Mouse (Mus musculus): ENCODE results near the gene Gm10718.
"Not testable (repeated sequence)": the region's sequence is repeated elsewhere in the genome, so short reads cannot be mapped to it uniquely, and the experiment has no call there.

Gm10718 gene

GRCm38 (mm10) chr9:3018944-3019343 lies 4.4 kb upstream of the Gm10718 start:
- not testable (repeated sequence) for H3K36me3 ChIP-seq (ENCODE audit: control insufficient read depth, insufficient read depth, low read length, poor library complexity, severe bottlenecking); H3K27me3 ChIP-seq (ENCODE audit: control insufficient read depth, insufficient read depth, low read length, poor library complexity, severe bottlenecking); DNase-seq (ENCODE audit: low read depth, low spot score)

GRCm38 (mm10) chr9:3019835-3020727 lies 3.3 kb upstream of the Gm10718 start:
- not testable (repeated sequence) for H3K36me3 ChIP-seq (ENCODE audit: control insufficient read depth, insufficient read depth, low read length, poor library complexity, severe bottlenecking); DNase-seq (ENCODE audit: low read depth, low spot score); H3K27me3 ChIP-seq (ENCODE audit: control insufficient read depth, insufficient read depth, low read length, poor library complexity, severe bottlenecking)

DNA sequence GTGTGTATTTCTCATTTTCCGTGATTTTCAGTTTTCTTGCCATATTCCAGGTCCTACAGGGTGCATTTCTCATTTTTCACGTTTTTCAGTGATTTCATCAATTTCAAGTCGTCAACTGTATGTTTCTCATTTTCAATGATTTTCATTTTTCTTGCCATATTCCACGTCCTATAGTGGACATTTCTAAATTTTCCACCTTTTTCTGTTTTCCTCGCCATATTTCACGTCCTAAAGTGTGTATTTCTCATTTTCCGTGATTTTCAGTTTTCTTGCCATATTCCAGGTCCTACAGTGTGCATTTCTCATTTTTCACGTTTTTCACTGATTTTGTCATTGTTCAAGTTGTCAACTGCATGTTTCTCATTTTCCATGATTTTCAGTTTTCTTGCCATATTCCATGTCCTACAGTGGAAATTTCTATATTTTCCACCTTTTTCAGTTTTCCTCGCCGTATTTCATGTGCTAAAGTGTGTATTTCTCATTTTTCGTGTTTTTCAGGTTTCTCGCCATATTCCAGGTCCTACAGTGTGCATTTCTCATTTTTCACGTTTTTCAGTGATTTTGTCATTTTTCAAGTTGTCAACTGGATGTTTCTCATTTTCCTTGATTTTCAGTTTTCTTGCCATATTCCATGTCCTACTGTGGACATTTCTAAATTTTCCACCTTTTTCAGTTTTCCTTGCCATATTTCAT lies 885 bp upstream of the Gm10718 start:
- H3K36me3 ChIP-seq (ENCODE audit: control insufficient read depth, insufficient read depth, low read length, poor library complexity, severe bottlenecking); H3K27me3 ChIP-seq (ENCODE audit: control insufficient read depth, insufficient read depth, low read length, poor library complexity, severe bottlenecking): not testable (repeated sequence)
- peak; percentile 41 for DNase-seq (ENCODE audit: low read depth, low spot score)

GRCm38 (mm10) chr9:3023985-3024648 lies 770 bp downstream of the Gm10718 start:
- not testable (repeated sequence) for H3K27me3 ChIP-seq (ENCODE audit: control insufficient read depth, insufficient read depth, low read length, poor library complexity, severe bottlenecking); H3K36me3 ChIP-seq (ENCODE audit: control insufficient read depth, insufficient read depth, low read length, poor library complexity, severe bottlenecking); DNase-seq (ENCODE audit: low read depth, low spot score)

DNA sequence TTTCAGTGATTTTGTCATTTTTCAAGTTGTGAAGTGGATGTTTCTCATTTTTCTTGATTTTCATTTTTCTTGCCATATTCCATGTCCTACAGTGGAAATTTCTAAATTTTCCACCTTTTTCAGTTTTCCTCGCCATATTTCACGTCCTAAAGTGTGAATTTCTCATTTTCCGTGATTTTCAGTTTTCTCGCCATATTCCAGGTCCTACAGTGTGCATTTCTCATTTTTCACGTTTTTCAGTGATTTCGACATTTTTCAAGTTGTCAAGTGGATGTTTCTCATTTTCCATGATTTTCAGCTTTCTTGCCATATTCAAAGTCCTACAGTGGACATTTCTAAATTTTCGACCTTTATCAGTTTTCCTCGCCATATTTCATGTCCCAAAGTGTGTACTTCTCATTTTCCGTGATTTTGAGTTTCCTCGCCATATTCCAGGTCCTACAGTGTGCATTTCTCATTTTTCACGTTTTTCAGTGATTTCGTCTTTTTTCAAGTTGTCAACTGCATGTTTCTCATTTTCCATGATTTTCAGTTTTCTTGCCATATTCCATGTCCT lies 1.6 kb downstream of the Gm10718 start, which contains the start of gene Gm10717:
TSS of gene Gm10717 (plus strand) at position 506 of the 556 bp plus-strand sequence.
- not testable (repeated sequence) for H3K36me3 ChIP-seq (ENCODE audit: control insufficient read depth, insufficient read depth, low read length, poor library complexity, severe bottlenecking); DNase-seq (ENCODE audit: low read depth, low spot score); H3K27me3 ChIP-seq (ENCODE audit: control insufficient read depth, insufficient read depth, low read length, poor library complexity, severe bottlenecking)

- DNase-seq (ENCODE audit: low read depth, low spot score); H3K36me3 ChIP-seq (ENCODE audit: control insufficient read depth, insufficient read depth, low read length, poor library complexity, severe bottlenecking); H3K27me3 ChIP-seq (ENCODE audit: control insufficient read depth, insufficient read depth, low read length, poor library complexity, severe bottlenecking): not testable (repeated sequence)
Observed at GRCm38 (mm10) chr9:3025653-3026052, 2.3 kb downstream of the Gm10718 start.

- not testable (repeated sequence) for H3K27me3 ChIP-seq (ENCODE audit: control insufficient read depth, insufficient read depth, low read length, poor library complexity, severe bottlenecking); H3K36me3 ChIP-seq (ENCODE audit: control insufficient read depth, insufficient read depth, low read length, poor library complexity, severe bottlenecking); DNase-seq (ENCODE audit: low read depth, low spot score)
Observed at GRCm38 (mm10) chr9:3026136-3026535, 2.8 kb downstream of the Gm10718 start.

- H3K27me3 ChIP-seq (ENCODE audit: control insufficient read depth, insufficient read depth, low read length, poor library complexity, severe bottlenecking); H3K36me3 ChIP-seq (ENCODE audit: control insufficient read depth, insufficient read depth, low read length, poor library complexity, severe bottlenecking); DNase-seq (ENCODE audit: low read depth, low spot score): not testable (repeated sequence)
Observed at GRCm38 (mm10) chr9:3026741-3027140, 3.4 kb downstream of the Gm10718 start.

GRCm38 (mm10) chr9:3027200-3027599 lies 3.9 kb downstream of the Gm10718 start:
- peak; percentile 58 for DNase-seq (ENCODE audit: low read depth, low spot score)
- not testable (repeated sequence) for H3K36me3 ChIP-seq (ENCODE audit: control insufficient read depth, insufficient read depth, low read length, poor library complexity, severe bottlenecking); H3K27me3 ChIP-seq (ENCODE audit: control insufficient read depth, insufficient read depth, low read length, poor library complexity, severe bottlenecking)

DNA sequence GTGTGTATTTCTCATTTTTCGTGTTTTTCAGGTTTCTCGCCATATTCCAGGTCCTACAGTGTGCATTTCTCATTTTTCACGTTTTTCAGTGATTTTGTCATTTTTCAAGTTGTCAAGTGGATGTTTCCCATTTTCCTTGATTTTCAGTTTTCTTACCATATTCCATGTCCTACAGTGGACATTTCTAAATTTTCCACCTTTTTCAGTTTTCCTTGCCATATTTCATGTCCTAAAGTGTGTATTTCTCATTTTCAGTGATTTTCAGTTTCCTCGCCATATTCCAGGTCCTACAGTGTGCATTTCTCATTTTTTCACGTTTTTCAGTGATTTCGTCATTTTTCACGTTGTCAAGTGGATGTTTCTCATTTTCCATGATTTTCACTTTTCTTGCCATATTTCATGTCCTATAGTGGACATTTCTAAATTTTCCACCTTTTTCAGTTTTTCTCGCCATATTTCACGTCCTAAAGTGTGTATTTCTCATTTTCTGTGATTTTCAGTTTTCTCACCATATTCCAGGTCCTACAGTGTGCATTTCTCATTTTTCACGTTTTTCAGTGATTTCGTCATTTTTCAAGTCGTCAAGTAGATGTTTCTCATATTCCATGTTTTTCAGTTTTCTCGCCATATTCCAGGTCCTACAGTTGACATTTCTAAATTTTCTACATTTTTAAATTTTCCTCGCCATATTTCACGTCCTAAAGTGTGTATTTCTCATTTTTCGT lies 6.1 kb downstream of the Gm10718 start:
- DNase-seq (ENCODE audit: low read depth, low spot score); H3K27me3 ChIP-seq (ENCODE audit: control insufficient read depth, insufficient read depth, low read length, poor library complexity, severe bottlenecking); H3K36me3 ChIP-seq (ENCODE audit: control insufficient read depth, insufficient read depth, low read length, poor library complexity, severe bottlenecking): not testable (repeated sequence)

GRCm38 (mm10) chr9:3030677-3031318 lies 7.5 kb downstream of the Gm10718 start:
- H3K27me3 ChIP-seq (ENCODE audit: control insufficient read depth, insufficient read depth, low read length, poor library complexity, severe bottlenecking); H3K36me3 ChIP-seq (ENCODE audit: control insufficient read depth, insufficient read depth, low read length, poor library complexity, severe bottlenecking): not testable (repeated sequence)
- peak; percentile 86 for DNase-seq (ENCODE audit: low read depth, low spot score)

DNA sequence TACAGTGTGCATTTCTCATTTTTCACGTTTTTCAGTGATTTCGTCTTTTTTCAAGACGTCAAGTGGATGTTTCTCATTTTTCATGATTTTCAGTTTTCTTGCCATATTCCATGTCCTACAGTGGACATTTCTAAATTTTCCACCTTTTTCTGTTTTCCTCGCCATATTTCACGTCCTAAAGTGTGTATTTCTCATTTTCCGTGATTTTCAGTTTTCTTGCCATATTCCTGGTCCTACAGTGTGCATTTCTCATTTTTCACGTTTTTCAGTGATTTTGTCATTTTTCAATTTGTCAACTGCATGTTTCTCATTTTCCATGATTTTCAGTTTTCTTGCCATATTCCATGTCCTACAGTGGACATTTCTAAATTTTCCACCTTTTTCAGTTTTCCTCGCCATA lies 11.0 kb downstream of the Gm10718 start, which contains the start of gene Gm17535:
TSS of gene Gm17535 (plus strand) at position 301 of the 400 bp plus-strand sequence.
- H3K27me3 ChIP-seq (ENCODE audit: control insufficient read depth, insufficient read depth, low read length, poor library complexity, severe bottlenecking); DNase-seq (ENCODE audit: low read depth, low spot score); H3K36me3 ChIP-seq (ENCODE audit: control insufficient read depth, insufficient read depth, low read length, poor library complexity, severe bottlenecking): not testable (repeated sequence)

DNA sequence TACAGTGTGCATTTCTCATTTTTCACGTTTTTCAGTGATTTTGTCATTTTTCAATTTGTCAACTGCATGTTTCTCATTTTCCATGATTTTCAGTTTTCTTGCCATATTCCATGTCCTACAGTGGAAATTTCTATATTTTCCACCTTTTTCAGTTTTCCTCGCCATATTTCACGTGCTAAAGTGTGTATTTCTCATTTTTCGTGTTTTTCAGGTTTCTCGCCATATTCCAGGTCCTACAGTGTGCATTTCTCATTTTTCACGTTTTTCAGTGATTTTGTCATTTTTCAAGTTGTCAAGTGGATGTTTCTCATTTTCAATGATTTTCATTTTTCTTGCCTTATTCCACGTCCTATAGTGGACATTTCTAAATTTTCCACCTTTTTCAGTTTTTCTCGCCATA lies 13.2 kb downstream of the Gm10718 start, which contains the start of gene Gm10715:
TSS of gene Gm10715 (plus strand) at position 301 of the 400 bp plus-strand sequence.
- not testable (repeated sequence) for H3K36me3 ChIP-seq (ENCODE audit: control insufficient read depth, insufficient read depth, low read length, poor library complexity, severe bottlenecking); H3K27me3 ChIP-seq (ENCODE audit: control insufficient read depth, insufficient read depth, low read length, poor library complexity, severe bottlenecking); DNase-seq (ENCODE audit: low read depth, low spot score)

- not testable (repeated sequence) for H3K36me3 ChIP-seq (ENCODE audit: control insufficient read depth, insufficient read depth, low read length, poor library complexity, severe bottlenecking); H3K27me3 ChIP-seq (ENCODE audit: control insufficient read depth, insufficient read depth, low read length, poor library complexity, severe bottlenecking)
- DNase-seq (ENCODE audit: low read depth, low spot score) = peak; percentile 28
Observed at GRCm38 (mm10) chr9:3038161-3038560, 14.8 kb downstream of the Gm10718 start.
